Mouse (Mus musculus) C2C12 (cell line): ENCODE data around the gene Cir1. TPM values are rescaled to one million over a fixed set of nuclear protein-coding genes. Genes with fewer than 3 reads are reported as not detected.

Source experiments
- H3K27me3 ChIP-seq: one replicate; pipeline ENCODE4 v1.6.1; 2011; ENCODE audit not compliant: control insufficient read depth, insufficient read depth, insufficient read length
- H3K36me3 ChIP-seq: one replicate; pipeline ENCODE4 v1.6.1; 2011; ENCODE audit not compliant: control insufficient read depth, insufficient read depth
- H3K4me3 ChIP-seq: one replicate; pipeline ENCODE4 v1.5.1; 2011; ENCODE audit warnings: mild to moderate bottlenecking, control low read depth; ENCODE audit not compliant: poor library complexity, insufficient read depth, severe bottlenecking
- H3K79me2 ChIP-seq: one replicate; pipeline ENCODE4 v1.6.1; 2011; ENCODE audit not compliant: control insufficient read depth, insufficient read depth
- H3K79me3 ChIP-seq: one replicate; pipeline ENCODE4 v1.6.1; 2011; ENCODE audit warnings: low read depth, control low read depth
- H3ac ChIP-seq: one replicate; pipeline ENCODE3; 2011; ENCODE audit warnings: low read depth; ENCODE audit not compliant: control insufficient read depth, insufficient read length
- CEBPB ChIP-seq: IDR thresholded peaks from one replicate; pipeline ENCODE4 v1.6.1; 2011; ENCODE audit warnings: low read depth, mild to moderate bottlenecking, control low read depth, moderate library complexity
- CTCF ChIP-seq: IDR thresholded peaks from one replicate; pipeline ENCODE4 v1.5.1; 2011; ENCODE audit not compliant: control insufficient read depth, insufficient read depth, insufficient read length
- FOSL1 ChIP-seq: IDR thresholded peaks from one replicate; pipeline ENCODE4 v1.8.0; 2011; ENCODE audit warnings: mild to moderate bottlenecking, low read length; ENCODE audit not compliant: poor library complexity, insufficient read depth, severe bottlenecking
- MAX ChIP-seq: IDR thresholded peaks from one replicate; pipeline ENCODE4 v1.6.1; 2011; ENCODE audit warnings: mild to moderate bottlenecking, control low read depth
- MYOD1 ChIP-seq: IDR thresholded peaks from one replicate; pipeline ENCODE4 v1.6.1; 2011; ENCODE audit warnings: low read depth; ENCODE audit not compliant: control insufficient read depth, insufficient read length
- MYOG ChIP-seq: IDR thresholded peaks from one replicate; pipeline ENCODE4 v1.6.1; 2011; ENCODE audit not compliant: control insufficient read depth, insufficient read length; ENCODE audit errors: extremely low read depth
- USF1 ChIP-seq: IDR thresholded peaks from one replicate; pipeline ENCODE4 v1.6.1; 2011; ENCODE audit warnings: low read depth, mild to moderate bottlenecking, control low read depth, moderate library complexity
- polyA plus RNA-seq: library from polyadenylated mRNA; unstranded; fragments of >200 nt; fragmentation: generic; extraction: Trizol; gene quantifications from one replicate; pipeline ENCODE4 v1.2.1, GENCODE M21; 2012; ENCODE audit warnings: missing spikeins

Gene Cir1
- polyA plus RNA-seq, 1 experiment: 3.4 TPM

- Histone ChIP-seq H3K4me3 (no peak overlapping the region), H3K79me3 (no peaks in the 10 kb centered on the region), H3K79me2 (no peaks in the 10 kb centered on the region), H3K36me3 (no peaks in the 10 kb centered on the region), H3ac (no peak overlapping the region), H3K27me3 (no peaks in the 10 kb centered on the region)
- no peak for TF ChIP-seq MYOG
- TF ChIP-seq USF1: no peak
- TF ChIP-seq CTCF: no peak
- TF ChIP-seq FOSL1: no peak
- no peak for TF ChIP-seq MYOD1
- no peak for TF ChIP-seq MAX
- TF ChIP-seq CEBPB: no peak
Observed at GRCm38 (mm10) chr2:73343701-73344100, 31.2 kb upstream of the Cir1 start.

DNA sequence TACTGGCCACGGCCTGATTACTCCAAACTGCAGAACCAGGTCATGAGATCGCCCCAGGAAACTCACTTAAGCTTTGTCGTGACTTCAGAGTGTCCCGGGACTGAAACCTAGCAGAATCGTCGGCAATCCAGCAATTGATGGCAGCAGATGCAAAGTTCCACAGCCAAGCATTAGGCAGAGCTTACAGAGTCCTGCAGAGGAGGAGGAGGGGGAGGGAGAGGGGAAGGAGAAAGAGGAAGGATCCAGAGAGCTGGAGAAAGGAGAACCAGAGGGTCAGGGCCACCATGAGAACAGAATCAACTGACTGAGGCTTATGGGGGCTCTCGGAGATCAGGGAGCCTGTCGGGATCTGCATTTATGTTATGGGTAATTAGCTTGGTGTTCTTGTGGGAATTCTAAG is 25.9 kb upstream of the Cir1 start:
- Histone ChIP-seq H3K36me3 (peaks cover 4% of the 10 kb centered on the region), H3K79me2 (no peaks in the 10 kb centered on the region), H3K79me3 (no peaks in the 10 kb centered on the region), H3K27me3 (no peaks in the 10 kb centered on the region), H3ac (no peak overlapping the region), H3K4me3 (no peak overlapping the region)
- TF ChIP-seq CTCF (no peak), CEBPB (no peak), USF1 (no peak), FOSL1 (no peak), MYOG (no peak), MYOD1 (no peak), MAX (no peak)

- no peak overlapping the region for H3K4me3 ChIP-seq
- H3ac ChIP-seq: no peak overlapping the region
- H3K27me3 ChIP-seq: no peaks in the 10 kb centered on the region
- H3K79me3 ChIP-seq: no peaks in the 10 kb centered on the region
- H3K79me2 ChIP-seq: no peaks in the 10 kb centered on the region
- H3K36me3 ChIP-seq: peaks cover 4% of the 10 kb centered on the region
- no peak for TF ChIP-seq MAX
- TF ChIP-seq CEBPB: no peak
- no peak for TF ChIP-seq USF1
- no peak for TF ChIP-seq FOSL1
- TF ChIP-seq MYOD1: no peak
- TF ChIP-seq CTCF: no peak
- TF ChIP-seq MYOG: no peak
Observed at GRCm38 (mm10) chr2:73335949-73336348, 23.4 kb upstream of the Cir1 start.

DNA sequence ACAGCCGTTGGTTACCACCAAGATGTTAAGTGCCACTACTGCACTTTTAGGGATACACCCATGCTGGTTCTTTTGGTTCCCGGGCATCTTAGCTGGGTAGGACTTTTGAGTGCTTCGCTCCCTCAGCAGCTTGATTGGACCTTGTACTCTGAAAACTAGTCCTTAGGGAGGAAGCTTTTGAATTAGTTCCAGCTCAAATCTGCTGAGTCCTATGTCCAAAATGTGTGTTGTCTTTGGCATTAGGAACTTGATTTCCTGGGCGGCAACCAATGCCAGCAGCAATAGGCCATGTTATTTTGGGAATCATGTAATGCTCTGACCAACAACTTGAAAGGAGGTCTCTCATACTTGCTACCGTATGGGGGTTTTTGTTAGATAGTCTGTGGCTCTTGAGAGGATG is 13.4 kb upstream of the Cir1 start:
- H3K27me3 ChIP-seq: no peaks in the 10 kb centered on the region
- no peaks in the 10 kb centered on the region for H3K79me3 ChIP-seq
- no peaks in the 10 kb centered on the region for H3K79me2 ChIP-seq
- no peaks in the 10 kb centered on the region for H3K36me3 ChIP-seq
- no peak overlapping the region for H3K4me3 ChIP-seq
- TF ChIP-seq MAX (no peak), USF1 (no peak), CEBPB (no peak), FOSL1 (no peak), MYOG (no peak), CTCF (no peak), MYOD1 (no peak)
- no peak overlapping the region for H3ac ChIP-seq

DNA sequence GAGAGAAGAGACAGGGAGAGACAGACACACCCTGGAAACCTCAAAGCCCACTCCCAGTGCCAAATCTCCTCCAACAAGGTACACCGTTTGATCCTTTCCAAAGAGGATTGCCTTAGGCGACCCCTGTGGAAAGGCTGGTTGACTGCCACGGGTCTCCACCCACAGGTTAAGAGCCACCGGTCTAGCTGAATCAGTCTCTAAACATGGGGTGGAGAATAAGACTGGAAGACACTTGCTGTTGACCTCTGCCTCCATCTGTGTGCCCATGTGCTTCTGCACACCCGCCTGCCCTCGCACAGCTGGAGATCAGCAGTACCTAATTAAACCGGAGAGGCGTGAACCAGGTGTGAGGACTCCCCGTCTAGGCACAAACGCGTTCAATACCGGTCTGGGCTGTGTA is 10.5 kb upstream of the Cir1 start:
- no peaks in the 10 kb centered on the region for H3K79me3 ChIP-seq
- no peaks in the 10 kb centered on the region for H3K36me3 ChIP-seq
- H3K4me3 ChIP-seq: no peak overlapping the region
- no peak overlapping the region for H3ac ChIP-seq
- TF ChIP-seq CTCF (no peak), MYOD1 (no peak), FOSL1 (no peak)
- H3K79me2 ChIP-seq: no peaks in the 10 kb centered on the region
- no peaks in the 10 kb centered on the region for H3K27me3 ChIP-seq

- H3K79me2 ChIP-seq: no peaks in the 10 kb centered on the region
- H3K4me3 ChIP-seq: no peak overlapping the region
Observed at GRCm38 (mm10) chr2:73319218-73319617, 6.7 kb upstream of the Cir1 start.

More at GRCm38 (mm10) chr2:73319218-73319617, 6.7 kb upstream of the Cir1 start:
- Histone ChIP-seq H3K36me3 (peaks cover 5% of the 10 kb centered on the region), H3K79me3 (no peaks in the 10 kb centered on the region), H3ac (no peak overlapping the region), H3K27me3 (no peaks in the 10 kb centered on the region)
- TF ChIP-seq CEBPB (no peak), CTCF (no peak), MAX (no peak), MYOG (no peak), MYOD1 (no peak), USF1 (no peak), FOSL1 (no peak)
